Mouse (Mus musculus) CH12.LX (cell line): ENCODE measurements around the gene Cyp24a1. TPM values are rescaled to one million over a fixed set of nuclear protein-coding genes. Genes with fewer than 3 reads are reported as not detected.

Experiments used
- DNase-seq: peaks from one replicate; pipeline ENCODE4 v3.0.0-alpha.2; 2013; ENCODE audit errors: extremely low read depth
- H3K27ac ChIP-seq: 2 replicates; pipeline ENCODE4 v1.5.1; 2012; ENCODE audit warnings: low read depth, mild to moderate bottlenecking, control low read depth, moderate library complexity; ENCODE audit not compliant: insufficient read depth
- H3K27me3 ChIP-seq: replicated peaks from 2 replicates; pipeline ENCODE3; 2012; ENCODE audit warnings: inconsistent platforms
- H3K36me3 ChIP-seq, 2 experiments: replicated peaks in 1 of 2; 2 replicates each; pipeline versions ENCODE3 to v1.6.1; 2012; ENCODE audit warnings: inconsistent platforms in 1 of 2, low read length in 1 of 2, mild to moderate bottlenecking in 1 of 2, mixed read lengths in 1 of 2, moderate library complexity in 1 of 2; ENCODE audit not compliant: control insufficient read depth in 1 of 2, insufficient read depth in 1 of 2
- H3K4me1 ChIP-seq, 2 experiments: 2 replicates each; pipeline ENCODE4 v1.6.1; 2012; ENCODE audit warnings: inconsistent platforms in 1 of 2, moderate library complexity in 1 of 2; ENCODE audit not compliant: insufficient read depth in 2 of 2, control insufficient read depth in 1 of 2
- H3K4me2 ChIP-seq: 2 replicates; pipeline ENCODE4 v1.6.1; 2012; ENCODE audit warnings: low read depth, mild to moderate bottlenecking, control low read depth; ENCODE audit not compliant: poor library complexity, insufficient read depth, severe bottlenecking
- H3K4me3 ChIP-seq, 3 experiments: fragments of 150-350 bp in 1 of 3; sonication (generic) in 1 of 3; replicated peaks in 1 of 3; 2 replicates each; pipeline versions ENCODE3 to v1.5.1; 2011 to 2012; ENCODE audit warnings: low read depth in 2 of 3, low read length in 2 of 3, mild to moderate bottlenecking in 2 of 3, moderate library complexity in 2 of 3, control low read depth in 1 of 3, improper control_type of control experiment in 1 of 3, inconsistent platforms in 1 of 3, mixed read lengths in 1 of 3; ENCODE audit not compliant: poor library complexity in 1 of 3
- H3K79me2 ChIP-seq: replicated peaks from 2 replicates; pipeline ENCODE4 v1.6.1; 2012; ENCODE audit warnings: mild to moderate bottlenecking, moderate library complexity; ENCODE audit not compliant: control insufficient read depth, poor library complexity, insufficient read depth, severe bottlenecking; ENCODE audit errors: extremely low read depth
- H3K9ac ChIP-seq: 2 replicates; pipeline ENCODE4 v1.6.1; 2012; ENCODE audit warnings: low read depth, mild to moderate bottlenecking, control low read depth, moderate library complexity; ENCODE audit not compliant: insufficient read depth
- H3K9me3 ChIP-seq: replicated peaks from 2 replicates; pipeline ENCODE3; 2012; ENCODE audit warnings: low read length, inconsistent platforms, mixed read lengths
- BHLHE40 ChIP-seq: IDR thresholded peaks from 2 replicates; pipeline ENCODE4 v1.6.1; 2011; ENCODE audit warnings: mild to moderate bottlenecking, low read depth, low read length, improper control_type of control experiment
- CHD1 ChIP-seq: IDR thresholded peaks from 2 replicates; pipeline ENCODE4 v1.6.1; 2012; ENCODE audit warnings: low read depth, low read length, improper control_type of control experiment, inconsistent platforms
- CTCF ChIP-seq, 2 experiments: IDR thresholded peaks in 1 of 2; conservative IDR thresholded peaks in 1 of 2; 2 replicates each; pipeline ENCODE4 v1.5.1; 2011 to 2012; ENCODE audit warnings: low read depth in 2 of 2, low read length in 2 of 2, improper control_type of control experiment in 1 of 2, inconsistent platforms in 1 of 2, mild to moderate bottlenecking in 1 of 2, moderate library complexity in 1 of 2
- ELF1 ChIP-seq: IDR thresholded peaks from 2 replicates; pipeline ENCODE4 v1.6.1; 2014; ENCODE audit warnings: low read depth, mild to moderate bottlenecking, inconsistent platforms, low read length, improper control_type of control experiment
- EP300 ChIP-seq: IDR thresholded peaks from 2 replicates; pipeline ENCODE4 v1.6.1; 2011; ENCODE audit warnings: low read length, improper control_type of control experiment
- HCFC1 ChIP-seq: IDR thresholded peaks from 2 replicates; pipeline ENCODE4 v1.6.1; 2012; ENCODE audit warnings: low read depth, mild to moderate bottlenecking, inconsistent platforms, low read length, improper control_type of control experiment
- JUND ChIP-seq: conservative IDR thresholded peaks from 2 replicates; pipeline ENCODE4 v1.6.1; 2011; ENCODE audit warnings: low read depth, low read length, improper control_type of control experiment
- KAT2A ChIP-seq: IDR thresholded peaks from 2 replicates; pipeline ENCODE4 v1.6.1; 2012; ENCODE audit warnings: low read length, improper control_type of control experiment, inconsistent platforms; ENCODE audit not compliant: insufficient replicate concordance
- MAX ChIP-seq: IDR thresholded peaks from 2 replicates; pipeline ENCODE4 v1.6.1; 2011; ENCODE audit warnings: low read length, improper control_type of control experiment
- MYC ChIP-seq: IDR thresholded peaks from 2 replicates; pipeline ENCODE4 v1.6.1; 2011; ENCODE audit warnings: low read depth, mild to moderate bottlenecking, improper control_type of control experiment, low read length
- NELFE ChIP-seq: IDR thresholded peaks from 2 replicates; pipeline ENCODE4 v1.6.1; 2011; ENCODE audit warnings: low read depth, low read length, improper control_type of control experiment
- PAX5 ChIP-seq: IDR thresholded peaks from 2 replicates; pipeline ENCODE4 v1.6.1; 2012; ENCODE audit warnings: low read length, inconsistent platforms, mixed read lengths
- POLR2AphosphoS2 ChIP-seq: IDR thresholded peaks from 2 replicates; pipeline ENCODE4 v1.6.1; 2011; ENCODE audit warnings: low read depth, low read length, improper control_type of control experiment
- RAD21 ChIP-seq: IDR thresholded peaks from 2 replicates; pipeline ENCODE4 v1.6.1; 2011; ENCODE audit warnings: low read depth, mild to moderate bottlenecking, low read length, improper control_type of control experiment, moderate library complexity
- SMC3 ChIP-seq: IDR thresholded peaks from 2 replicates; pipeline ENCODE4 v1.6.1; 2011; ENCODE audit warnings: low read depth, low read length, improper control_type of control experiment
- TBP ChIP-seq: conservative IDR thresholded peaks from 2 replicates; pipeline ENCODE4 v1.6.1; 2011; ENCODE audit warnings: low read depth, low read length, improper control_type of control experiment
- TCF12 ChIP-seq: IDR thresholded peaks from 2 replicates; pipeline ENCODE4 v1.6.1; 2014; ENCODE audit warnings: low read depth, mild to moderate bottlenecking, inconsistent platforms, low read length, improper control_type of control experiment
- UBTF ChIP-seq: IDR thresholded peaks from 2 replicates; pipeline ENCODE4 v1.6.1; 2012; ENCODE audit warnings: low read depth, mild to moderate bottlenecking, inconsistent platforms, low read length, improper control_type of control experiment, moderate library complexity
- USF1 ChIP-seq: IDR thresholded peaks from 2 replicates; pipeline ENCODE4 v1.6.1; 2014; ENCODE audit warnings: low read depth, mild to moderate bottlenecking, inconsistent platforms, low read length, improper control_type of control experiment
- ZC3H11A ChIP-seq: IDR thresholded peaks from 2 replicates; pipeline ENCODE4 v1.6.1; 2012; ENCODE audit warnings: low read depth, mild to moderate bottlenecking, inconsistent platforms, low read length, improper control_type of control experiment
- ZKSCAN1 ChIP-seq: IDR thresholded peaks from 2 replicates; pipeline ENCODE4 v1.6.1; 2012; ENCODE audit warnings: low read depth, inconsistent platforms, low read length, improper control_type of control experiment, borderline replicate concordance
- dilution Hi-C: fragments of 300-500 bp; cut with MboI; formaldehyde crosslinking; loops from 2 replicates; pipeline ENCODE4 v1.14.3; 2020; ENCODE audit warnings: low sequenced_read_pairs; ENCODE audit not compliant: extremely low pct_unique_long_range_greater_than_20kb, extremely low pct_ligation_motif_present
- in situ Hi-C: fragments of 300-500 bp; cut with MboI; formaldehyde crosslinking; loops from 3 replicates; pipeline ENCODE4 v1.14.3; 2019; ENCODE audit warnings: low sequenced_read_pairs, low pct_ligation_motif_present, low pct_unique_long_range_greater_than_20kb, mixed read lengths
- polyA plus RNA-seq: library from polyadenylated mRNA; unstranded; fragments of >175 nt; gene quantifications from 2 replicates; pipeline ENCODE4 v1.2.1, GENCODE M21; 2012; ENCODE audit warnings: low read depth; ENCODE audit not compliant: insufficient read length
- total RNA-seq, 2 experiments: library from RNA; depleted of rRNA; stranded (reverse); fragments of 300-350 nt in 1 of 2; fragments of >200 nt in 1 of 2; gene quantifications; 2 replicates each; pipeline ENCODE4 v1.2.3; 2012 to 2014

Gene Cyp24a1
- total and polyA plus RNA-seq, 3 experiments = not detected

- TF ChIP-seq KAT2A (no peak), PAX5 (no peak), CHD1 (no peak), SMC3 (peak; percentile 63), TBP (no peak), CTCF (conservative IDR thresholded peaks at IDR 0.05 in 1 of 2, IDR thresholded peaks at IDR 0.05 in 1 of 2; ENCODE audit: low read depth in 2 of 2, low read length in 2 of 2) (peak in 1 of 2 experiments; percentile 59; a peak in 3 of 4 replicates), UBTF (no peak), MYC (no peak), JUND (no peak), EP300 (no peak), ZKSCAN1 (no peak), TCF12 (no peak), RAD21 (peak; percentile 6), BHLHE40 (no peak), NELFE (no peak)
- Histone ChIP-seq H3K36me3 (no peaks in the 10 kb centered on the region), H3K27ac (no peak overlapping the region), H3K4me2 (no peak overlapping the region), H3K9me3 (peaks cover 4% of the 10 kb centered on the region), H3K79me2 (no peaks in the 10 kb centered on the region), H3K4me3 (no peak overlapping the region), H3K27me3 (peaks cover 50% of the 10 kb centered on the region), H3K4me1 (no peaks in the 10 kb centered on the region), H3K9ac (no peak overlapping the region)
- dilution Hi-C loops = no loop called here
- in situ Hi-C loops = no loop called here
- DNase-seq = peak; percentile 8
Measured at GRCm38 (mm10) chr2:170476215-170476614, 20.7 kb downstream of the Cyp24a1 start.

- TF ChIP-seq POLR2AphosphoS2 (no peak), USF1 (no peak), MAX (no peak), NELFE (no peak), BHLHE40 (no peak), HCFC1 (no peak), PAX5 (no peak), ELF1 (no peak), ZC3H11A (no peak), MYC (no peak), EP300 (no peak), CHD1 (no peak), SMC3 (no peak)
Measured at GRCm38 (mm10) chr2:170475164-170475563, 21.8 kb downstream of the Cyp24a1 start.

More at GRCm38 (mm10) chr2:170475164-170475563, 21.8 kb downstream of the Cyp24a1 start:
- no peak for DNase-seq
- in situ Hi-C loops (no loop called here), dilution Hi-C loops (no loop called here)
- H3K4me3 ChIP-seq = no peak overlapping the region
- H3K36me3 ChIP-seq = no peaks in the 10 kb centered on the region
- no peak overlapping the region for H3K9ac ChIP-seq
- H3K27ac ChIP-seq = no peak overlapping the region
- H3K9me3 ChIP-seq = peaks cover 4% of the 10 kb centered on the region
- H3K4me2 ChIP-seq = no peak overlapping the region
- H3K79me2 ChIP-seq = no peaks in the 10 kb centered on the region
- peaks cover 52% of the 10 kb centered on the region for H3K27me3 ChIP-seq
- no peaks in the 10 kb centered on the region for H3K4me1 ChIP-seq
